Mouse (Mus musculus): ENCODE data around the gene Spen. TPM values are rescaled to one million over a fixed set of nuclear protein-coding genes. Genes with fewer than 3 reads are reported as not detected.
A peak's percentile ranks its signal among the peaks of the same experiment; 100 is the strongest.
"Not testable (repeated sequence)": the region's sequence is repeated elsewhere in the genome, so short reads cannot be mapped to it uniquely, and the experiment has no call there.

Spen gene
- polyA plus RNA-seq, 1 experiment from 2014 or later, result 17.1 TPM

GRCm38 (mm10) chr4:141564660-141565059 is 26.3 kb upstream of the Spen start:
- ATAC-seq (ENCODE audit: low FRiP score) (no peak), DNase-seq (ENCODE audit: low spot score, missing footprints) (no peak)
- H3K27ac ChIP-seq (ENCODE audit: low read depth, low read length), result no peak overlapping the region
- H3K9ac ChIP-seq (ENCODE audit: low read length), result no peak overlapping the region
- H3K4me1 ChIP-seq (ENCODE audit: control insufficient read depth, insufficient read depth, low read length), result no peaks in the 10 kb centered on the region; the same call in 1 of the 2 replicates
- H3K27me3 ChIP-seq (ENCODE audit: control insufficient read depth, insufficient read depth, low read length), result no peaks in the 10 kb centered on the region
- H3K4me2 ChIP-seq, result no peak overlapping the region
- no peaks in the 10 kb centered on the region for H3K36me3 ChIP-seq (ENCODE audit: control insufficient read depth, insufficient read depth, low read length)
- H3K4me3 ChIP-seq (ENCODE audit: low read depth, low read length), result no peak overlapping the region
- no peaks in the 10 kb centered on the region for H3K9me3 ChIP-seq (ENCODE audit: control insufficient read depth, low read length)
- 86% methylated on average over 3 of the region's 3 CpGs for WGBS

- no peaks in the 10 kb centered on the region for H3K27me3 ChIP-seq (ENCODE audit: control insufficient read depth, insufficient read depth, low read length)
- H3K4me1 ChIP-seq (ENCODE audit: control insufficient read depth, insufficient read depth, low read length), result peaks cover 4% of the 10 kb centered on the region
- no peaks in the 10 kb centered on the region for H3K9me3 ChIP-seq (ENCODE audit: control insufficient read depth, low read length)
- DNase-seq (ENCODE audit: low spot score, missing footprints) (no peak), ATAC-seq (ENCODE audit: low FRiP score) (no peak)
- H3K27ac ChIP-seq (ENCODE audit: low read depth, low read length), result no peak overlapping the region
- no peak overlapping the region for H3K4me2 ChIP-seq
- no peak overlapping the region for H3K9ac ChIP-seq (ENCODE audit: low read length)
- no peak overlapping the region for H3K4me3 ChIP-seq (ENCODE audit: low read depth, low read length)
- H3K36me3 ChIP-seq (ENCODE audit: control insufficient read depth, insufficient read depth, low read length), result no peaks in the 10 kb centered on the region
- 86% methylated on average over 4 of the region's 4 CpGs for WGBS
Observed at GRCm38 (mm10) chr4:141564209-141564608, 25.8 kb upstream of the Spen start.

- Histone ChIP-seq H3K4me2 (no peak overlapping the region), H3K4me3 (ENCODE audit: low read depth, low read length) (no peak overlapping the region), H3K4me1 (ENCODE audit: control insufficient read depth, insufficient read depth, low read length) (peaks cover 12% of the 10 kb centered on the region), H3K27me3 (ENCODE audit: control insufficient read depth, insufficient read depth, low read length) (no peaks in the 10 kb centered on the region; the same call in 1 of the 2 replicates), H3K9me3 (ENCODE audit: control insufficient read depth, low read length) (no peaks in the 10 kb centered on the region), H3K27ac (ENCODE audit: low read depth, low read length) (no peak overlapping the region), H3K36me3 (ENCODE audit: control insufficient read depth, insufficient read depth, low read length) (no peaks in the 10 kb centered on the region), H3K9ac (ENCODE audit: low read length) (no peak overlapping the region)
- DNase-seq (ENCODE audit: low spot score, missing footprints), result no peak
- whole genome bisulfite sequencing, result 88% methylated on average over 11 of the region's 11 CpGs
- no peak for ATAC-seq (ENCODE audit: low FRiP score)
Observed at GRCm38 (mm10) chr4:141562281-141562680, 23.9 kb upstream of the Spen start.

- not testable (repeated sequence) for H3K9ac ChIP-seq (ENCODE audit: low read length); H3K27me3 ChIP-seq (ENCODE audit: control insufficient read depth, insufficient read depth, low read length); ATAC-seq (ENCODE audit: low FRiP score); DNase-seq (ENCODE audit: low spot score, missing footprints); H3K4me3 ChIP-seq (ENCODE audit: low read depth, low read length); H3K4me2 ChIP-seq; H3K27ac ChIP-seq (ENCODE audit: low read depth, low read length); H3K36me3 ChIP-seq (ENCODE audit: control insufficient read depth, insufficient read depth, low read length); H3K9me3 ChIP-seq (ENCODE audit: control insufficient read depth, low read length)
- H3K4me1 ChIP-seq (ENCODE audit: control insufficient read depth, insufficient read depth, low read length), result peaks cover 12% of the 10 kb centered on the region
- 65% methylated on average over 5 of the region's 5 CpGs for WGBS
Observed at GRCm38 (mm10) chr4:141561331-141561919, 23.0 kb upstream of the Spen start.

- peak; percentile 67 for ATAC-seq (ENCODE audit: low FRiP score)
- Histone ChIP-seq H3K4me1 (ENCODE audit: control insufficient read depth, insufficient read depth, low read length) (peaks cover 12% of the 10 kb centered on the region), H3K27ac (ENCODE audit: low read depth, low read length) (peak overlapping the region; percentile 67; the same call in 1 of the 2 replicates)
Observed at GRCm38 (mm10) chr4:141559898-141560263, 21.5 kb upstream of the Spen start.

GRCm38 (mm10) chr4:141559131-141559897 is 20.9 kb upstream of the Spen start:
- H3K4me2 ChIP-seq, result peak overlapping the region; percentile 66
- ATAC-seq (ENCODE audit: low FRiP score) (peak; percentile 77), DNase-seq (ENCODE audit: low spot score, missing footprints) (peak; percentile 93)
- no peaks in the 10 kb centered on the region for H3K36me3 ChIP-seq (ENCODE audit: control insufficient read depth, insufficient read depth, low read length)
- H3K27me3 ChIP-seq (ENCODE audit: control insufficient read depth, insufficient read depth, low read length), result no peaks in the 10 kb centered on the region; the same call in 1 of the 2 replicates
- H3K9me3 ChIP-seq (ENCODE audit: control insufficient read depth, low read length), result no peaks in the 10 kb centered on the region
- H3K27ac ChIP-seq (ENCODE audit: low read depth, low read length), result peak overlapping the region; percentile 67; the same call in 1 of the 2 replicates
- H3K9ac ChIP-seq (ENCODE audit: low read length), result peak overlapping the region; percentile 52
- H3K4me3 ChIP-seq (ENCODE audit: low read depth, low read length), result peak overlapping the region; percentile 36
- WGBS, result under 1% methylated on average over 30 of the region's 30 CpGs
- peaks cover 12% of the 10 kb centered on the region for H3K4me1 ChIP-seq (ENCODE audit: control insufficient read depth, insufficient read depth, low read length)

More at GRCm38 (mm10) chr4:141559898-141560263, 21.5 kb upstream of the Spen start:
- H3K4me3 ChIP-seq (ENCODE audit: low read depth, low read length), result peak overlapping the region; percentile 36
- WGBS, result 5% methylated on average over 9 of the region's 9 CpGs
- peak overlapping the region; percentile 66 for H3K4me2 ChIP-seq
- peak; percentile 97 for DNase-seq (ENCODE audit: low spot score, missing footprints)
- H3K9ac ChIP-seq (ENCODE audit: low read length), result peak overlapping the region; percentile 52
- no peaks in the 10 kb centered on the region; the same call in 1 of the 2 replicates for H3K27me3 ChIP-seq (ENCODE audit: control insufficient read depth, insufficient read depth, low read length)
- no peaks in the 10 kb centered on the region for H3K9me3 ChIP-seq (ENCODE audit: control insufficient read depth, low read length)
- no peaks in the 10 kb centered on the region for H3K36me3 ChIP-seq (ENCODE audit: control insufficient read depth, insufficient read depth, low read length)

- Histone ChIP-seq H3K4me2 (peak overlapping the region; percentile 66), H3K4me3 (ENCODE audit: low read depth, low read length) (peak overlapping the region; percentile 36; the same call in 1 of the 2 replicates), H3K9me3 (ENCODE audit: control insufficient read depth, low read length) (no peaks in the 10 kb centered on the region), H3K4me1 (ENCODE audit: control insufficient read depth, insufficient read depth, low read length) (peaks cover 12% of the 10 kb centered on the region), H3K27me3 (ENCODE audit: control insufficient read depth, insufficient read depth, low read length) (no peaks in the 10 kb centered on the region; the same call in 1 of the 2 replicates), H3K27ac (ENCODE audit: low read depth, low read length) (peak overlapping the region; percentile 6; the same call in 1 of the 2 replicates), H3K9ac (ENCODE audit: low read length) (peak overlapping the region; percentile 52), H3K36me3 (ENCODE audit: control insufficient read depth, insufficient read depth, low read length) (no peaks in the 10 kb centered on the region)
- ATAC-seq (ENCODE audit: low FRiP score) (0 out of 2 replicates have a peak, but pooled peaks have one; percentile 28), DNase-seq (ENCODE audit: low spot score, missing footprints) (peak; percentile 86)
- WGBS, result 6% methylated on average over 16 of the region's 16 CpGs
Observed at GRCm38 (mm10) chr4:141558658-141559057, 20.3 kb upstream of the Spen start.

GRCm38 (mm10) chr4:141556163-141556562 is 17.8 kb upstream of the Spen start:
- peaks cover 12% of the 10 kb centered on the region for H3K4me1 ChIP-seq (ENCODE audit: control insufficient read depth, insufficient read depth, low read length)
- DNase-seq (ENCODE audit: low spot score, missing footprints); H3K27ac ChIP-seq (ENCODE audit: low read depth, low read length); H3K4me2 ChIP-seq; H3K27me3 ChIP-seq (ENCODE audit: control insufficient read depth, insufficient read depth, low read length); H3K36me3 ChIP-seq (ENCODE audit: control insufficient read depth, insufficient read depth, low read length); H3K9ac ChIP-seq (ENCODE audit: low read length); ATAC-seq (ENCODE audit: low FRiP score); H3K9me3 ChIP-seq (ENCODE audit: control insufficient read depth, low read length); H3K4me3 ChIP-seq (ENCODE audit: low read depth, low read length): not testable (repeated sequence)
- WGBS, result 92% methylated on average over 6 of the region's 6 CpGs

- not testable (repeated sequence) for H3K9ac ChIP-seq (ENCODE audit: low read length); H3K4me3 ChIP-seq (ENCODE audit: low read depth, low read length); ATAC-seq (ENCODE audit: low FRiP score); H3K36me3 ChIP-seq (ENCODE audit: control insufficient read depth, insufficient read depth, low read length); H3K27ac ChIP-seq (ENCODE audit: low read depth, low read length); H3K4me2 ChIP-seq; H3K9me3 ChIP-seq (ENCODE audit: control insufficient read depth, low read length); H3K27me3 ChIP-seq (ENCODE audit: control insufficient read depth, insufficient read depth, low read length); DNase-seq (ENCODE audit: low spot score, missing footprints); H3K4me1 ChIP-seq (ENCODE audit: control insufficient read depth, insufficient read depth, low read length)
- 97% methylated on average over 7 of the region's 9 CpGs for WGBS
Observed at GRCm38 (mm10) chr4:141554255-141554865, 16.0 kb upstream of the Spen start.
